Mouse (Mus musculus) neural tube, embryonic 11.5 days (tissue): Measurements from ENCODE around the gene Tada2b. TPM values are rescaled to one million over a fixed set of nuclear protein-coding genes. Genes with fewer than 3 reads are reported as not detected.

ENCODE experiments used
- ATAC-seq: fragments of 200-750 bp; cut with Nextera tagmentation; 2 replicates; pipeline ENCODE4 v1.8.0; 2017; ENCODE audit warnings: moderate number of reproducible peaks, mild to moderate bottlenecking, moderate TSS enrichment, moderate library complexity; ENCODE audit not compliant: insufficient read depth, low FRiP score, low TSS enrichment
- DNase-seq: peaks from one replicate; pipeline ENCODE4 v3.0.0-alpha.2; 2015; ENCODE audit warnings: low spot score
- H3K27ac ChIP-seq: fragments of 300-500 bp; sonication (generic); 2 replicates; pipeline ENCODE4 v1.5.1; 2014; ENCODE audit warnings: low read depth, mild to moderate bottlenecking, low read length
- H3K27me3 ChIP-seq: fragments of 300-500 bp; sonication (generic); 2 replicates; pipeline ENCODE4 v1.6.1; 2014; ENCODE audit warnings: mild to moderate bottlenecking, low read length, mixed read lengths; ENCODE audit not compliant: control insufficient read depth, insufficient read depth
- H3K36me3 ChIP-seq: fragments of 300-500 bp; sonication (generic); 2 replicates; pipeline ENCODE4 v1.6.1; 2014; ENCODE audit warnings: mild to moderate bottlenecking, low read length, moderate library complexity, mixed read lengths; ENCODE audit not compliant: control insufficient read depth, insufficient read depth
- H3K4me1 ChIP-seq: fragments of 300-500 bp; sonication (generic); 2 replicates; pipeline ENCODE4 v1.6.1; 2014; ENCODE audit warnings: low read length, mixed read lengths; ENCODE audit not compliant: control insufficient read depth, insufficient read depth
- H3K4me2 ChIP-seq: fragments of 300-500 bp; sonication (generic); 2 replicates; pipeline ENCODE4 v1.6.1; 2014; ENCODE audit warnings: low read depth, mild to moderate bottlenecking, moderate library complexity
- H3K4me3 ChIP-seq: fragments of 300-500 bp; sonication (generic); 2 replicates; pipeline ENCODE4 v1.5.1; 2014; ENCODE audit warnings: low read depth, low read length
- H3K9ac ChIP-seq: fragments of 300-500 bp; sonication (generic); 2 replicates; pipeline ENCODE4 v1.6.1; 2014; ENCODE audit warnings: mild to moderate bottlenecking, low read length
- H3K9me3 ChIP-seq: fragments of 300-500 bp; sonication (generic); 2 replicates; pipeline ENCODE4 v1.6.1; 2016; ENCODE audit warnings: low read length; ENCODE audit not compliant: control insufficient read depth
- WGBS: fragments of 180-500 bp; shearing (Covaris S2); extraction: QIAGEN DNeasy Blood & Tissue Kit; methylation state at CpG from one replicate; pipeline ENCODE4 v1.1.7; 2014; 5-methylcytosine and 5-hydroxymethylcytosine counted together
- polyA plus RNA-seq: library from polyadenylated mRNA; unstranded; fragments of >200 nt; fragmentation: Nextera tagmentation; extraction: Ambion mirVana; gene quantifications from 2 replicates; pipeline ENCODE4 v1.2.1, GENCODE M21; 2014

The Tada2b gene
- polyA plus RNA-seq, 1 experiment from 2014 or later, result 4.2 TPM

DNA sequence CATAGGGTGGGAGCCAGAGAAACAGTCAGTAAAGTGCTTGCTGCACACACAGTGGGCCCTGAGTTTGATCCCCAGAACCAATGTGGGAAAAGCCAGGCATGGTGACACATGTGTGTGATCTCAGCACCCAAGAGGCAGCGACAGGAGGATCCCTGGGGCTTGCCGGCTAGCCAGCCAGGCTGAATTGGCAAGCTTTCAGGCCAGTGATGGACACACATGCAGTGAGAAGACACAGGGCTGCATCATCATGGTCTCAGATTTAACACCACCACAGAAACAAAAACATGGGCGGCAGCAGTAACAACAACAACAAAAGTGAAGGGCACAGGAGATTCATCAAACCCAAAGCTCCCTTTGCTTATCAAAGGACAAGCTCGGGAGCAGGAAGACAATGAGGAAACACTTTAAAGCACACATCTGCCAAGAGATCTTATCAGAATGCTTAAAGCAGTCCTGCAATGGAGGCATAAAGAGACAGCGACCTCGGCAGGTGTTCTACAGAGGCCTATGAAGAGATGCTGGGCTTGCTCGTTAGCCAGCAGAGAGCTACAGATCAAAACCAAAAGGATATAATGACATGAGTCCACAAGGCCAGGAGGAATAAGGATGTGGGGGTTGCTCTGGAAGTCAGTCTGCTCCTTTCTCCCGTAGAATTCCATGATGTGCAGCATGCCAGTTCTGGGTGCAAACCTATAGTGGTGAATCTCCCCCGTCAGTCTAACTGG, 37.8 kb downstream of the Tada2b start:
- Histone ChIP-seq H3K27ac (no peak overlapping the region), H3K9me3 (no peaks in the 10 kb centered on the region), H3K4me2 (no peak overlapping the region), H3K9ac (no peak overlapping the region), H3K27me3 (no peaks in the 10 kb centered on the region), H3K4me1 (no peaks in the 10 kb centered on the region), H3K4me3 (no peak overlapping the region), H3K36me3 (no peaks in the 10 kb centered on the region)
- WGBS, result 47% methylated on average over 9 of the region's 9 CpGs
- DNase-seq (no peak), ATAC-seq (no peak)

GRCm38 (mm10) chr5:36445028-36445427, 39.1 kb downstream of the Tada2b start:
- no peaks in the 10 kb centered on the region for H3K9me3 ChIP-seq
- no peaks in the 10 kb centered on the region for H3K36me3 ChIP-seq
- H3K9ac ChIP-seq, result no peak overlapping the region
- H3K4me1 ChIP-seq, result no peaks in the 10 kb centered on the region
- no peaks in the 10 kb centered on the region for H3K27me3 ChIP-seq
- H3K4me2 ChIP-seq, result no peak overlapping the region
- 26% methylated on average over 8 of the region's 8 CpGs for WGBS
- H3K4me3 ChIP-seq, result no peak overlapping the region
- ATAC-seq, result no peak
- no peak overlapping the region for H3K27ac ChIP-seq
- DNase-seq, result no peak

DNA sequence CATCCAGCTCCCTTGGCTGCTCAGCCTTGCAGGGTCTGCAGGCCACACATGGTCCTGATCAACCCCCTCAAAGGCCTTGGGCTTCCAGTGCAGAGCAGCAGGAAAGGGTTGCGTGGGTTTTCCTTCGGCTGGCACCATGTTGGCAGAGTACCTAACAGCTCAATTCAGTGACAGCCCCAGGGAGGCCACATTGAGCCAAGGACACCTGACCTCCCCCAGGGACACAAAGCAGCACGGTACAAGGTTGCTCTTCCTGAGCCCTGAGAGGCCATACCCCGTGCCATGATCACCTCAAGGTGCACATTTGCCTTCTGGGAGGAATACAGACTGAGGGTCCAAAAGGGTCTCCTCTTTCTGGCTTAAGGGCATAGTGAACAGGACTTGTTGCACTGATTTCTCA, 39.5 kb downstream of the Tada2b start:
- no peak for DNase-seq
- H3K27ac ChIP-seq, result no peak overlapping the region

GRCm38 (mm10) chr5:36440741-36441140, 43.3 kb downstream of the Tada2b start:
- Histone ChIP-seq H3K27me3 (no peaks in the 10 kb centered on the region), H3K4me2 (no peak overlapping the region), H3K4me3 (no peak overlapping the region), H3K36me3 (no peaks in the 10 kb centered on the region), H3K27ac (no peak overlapping the region), H3K4me1 (no peaks in the 10 kb centered on the region), H3K9ac (no peak overlapping the region), H3K9me3 (no peaks in the 10 kb centered on the region)
- 70% methylated on average over 3 of the region's 3 CpGs for WGBS
- DNase-seq (no peak), ATAC-seq (no peak)

More for the DNA sequence above, 39.5 kb downstream of the Tada2b start:
- WGBS, result 57% methylated on average over 4 of the region's 4 CpGs
- Histone ChIP-seq H3K9me3 (no peaks in the 10 kb centered on the region), H3K4me1 (no peaks in the 10 kb centered on the region), H3K4me3 (no peak overlapping the region), H3K27me3 (no peaks in the 10 kb centered on the region), H3K36me3 (no peaks in the 10 kb centered on the region), H3K9ac (no peak overlapping the region), H3K4me2 (no peak overlapping the region)
- no peak for ATAC-seq

DNA sequence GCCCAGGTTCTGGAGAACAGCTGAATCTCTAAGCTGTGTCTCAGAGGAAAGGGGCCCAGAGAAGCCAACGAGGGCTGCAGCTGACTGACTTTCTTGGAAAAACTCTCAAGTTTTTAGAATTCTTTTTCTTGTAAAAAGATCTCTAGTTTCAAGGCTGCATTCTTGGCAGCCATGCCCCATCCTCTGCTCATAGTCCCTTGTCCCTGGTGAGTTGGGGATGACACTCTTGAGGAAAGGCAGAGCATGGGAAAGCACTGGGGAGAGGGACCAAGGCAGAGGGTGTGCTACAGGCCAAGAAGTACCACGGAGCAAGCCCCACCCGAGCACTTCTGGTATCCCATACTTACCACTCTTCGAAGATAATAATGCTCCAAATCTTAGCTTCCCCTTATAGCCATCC, 47.2 kb downstream of the Tada2b start:
- 79% methylated on average over 4 of the region's 4 CpGs for WGBS
- no peak overlapping the region for H3K27ac ChIP-seq

GRCm38 (mm10) chr5:36434398-36434967, 49.6 kb downstream of the Tada2b start:
- 69% methylated on average over 9 of the region's 9 CpGs for whole genome bisulfite sequencing
- H3K36me3 ChIP-seq, result no peaks in the 10 kb centered on the region
- H3K4me2 ChIP-seq, result no peak overlapping the region
- H3K27me3 ChIP-seq, result no peaks in the 10 kb centered on the region
- H3K9ac ChIP-seq, result no peak overlapping the region
- no peak overlapping the region for H3K27ac ChIP-seq
- H3K4me3 ChIP-seq, result no peak overlapping the region
- H3K4me1 ChIP-seq, result peaks cover 2% of the 10 kb centered on the region; the same call in 1 of the 2 replicates
- no peaks in the 10 kb centered on the region for H3K9me3 ChIP-seq
- DNase-seq (peak; percentile 19), ATAC-seq (no peak)

More for the DNA sequence above, 47.2 kb downstream of the Tada2b start:
- no peaks in the 10 kb centered on the region for H3K27me3 ChIP-seq
- H3K4me3 ChIP-seq, result no peak overlapping the region
- H3K4me1 ChIP-seq, result no peaks in the 10 kb centered on the region
- H3K4me2 ChIP-seq, result no peak overlapping the region
- no peak for DNase-seq
- no peaks in the 10 kb centered on the region for H3K9me3 ChIP-seq
- H3K36me3 ChIP-seq, result no peaks in the 10 kb centered on the region
- ATAC-seq, result no peak
- no peak overlapping the region for H3K9ac ChIP-seq

- H3K36me3 ChIP-seq, result no peaks in the 10 kb centered on the region
- ATAC-seq, result no peak
- H3K27ac ChIP-seq, result no peak overlapping the region
- DNase-seq, result no peak
- WGBS, result 59% methylated on average over 2 of the region's 2 CpGs
- H3K9me3 ChIP-seq, result no peaks in the 10 kb centered on the region
- no peak overlapping the region for H3K4me3 ChIP-seq
- peaks cover 2% of the 10 kb centered on the region; the same call in 1 of the 2 replicates for H3K4me1 ChIP-seq
- no peak overlapping the region for H3K9ac ChIP-seq
- no peak overlapping the region for H3K4me2 ChIP-seq
- H3K27me3 ChIP-seq, result no peaks in the 10 kb centered on the region
Measured at GRCm38 (mm10) chr5:36431711-36432110, 52.4 kb downstream of the Tada2b start.

DNA sequence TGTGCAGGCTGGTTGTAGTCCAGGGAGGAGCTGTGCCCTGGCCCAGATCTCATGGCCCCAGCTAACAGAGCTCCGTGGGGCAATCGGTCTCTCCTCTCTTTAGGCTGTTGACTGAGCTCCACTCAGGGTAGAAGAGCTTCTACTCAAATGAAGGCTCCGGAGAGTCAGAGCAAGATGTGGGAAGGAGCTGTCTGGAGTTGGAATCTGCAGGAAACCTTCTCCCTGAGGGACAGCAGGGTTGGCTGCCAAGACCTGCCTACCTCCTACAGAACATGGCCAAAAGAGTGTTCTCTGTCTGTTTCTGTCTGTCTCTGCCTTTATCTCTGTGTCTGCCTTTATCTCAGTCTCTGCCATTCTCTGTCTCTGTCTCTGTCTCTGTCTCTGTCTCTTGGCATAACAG, 54.5 kb downstream of the Tada2b start:
- no peak for DNase-seq
- WGBS, result 88% methylated on average over 3 of the region's 3 CpGs
- H3K27ac ChIP-seq, result no peak overlapping the region
- no peak overlapping the region for H3K9ac ChIP-seq
- no peaks in the 10 kb centered on the region for H3K27me3 ChIP-seq
- no peaks in the 10 kb centered on the region for H3K36me3 ChIP-seq
- no peak for ATAC-seq
- no peak overlapping the region for H3K4me3 ChIP-seq
- H3K4me1 ChIP-seq, result peaks cover 2% of the 10 kb centered on the region; the same call in 1 of the 2 replicates
- no peak overlapping the region for H3K4me2 ChIP-seq
- no peaks in the 10 kb centered on the region for H3K9me3 ChIP-seq

GRCm38 (mm10) chr5:36427831-36428230, 56.3 kb downstream of the Tada2b start:
- H3K9ac ChIP-seq, result no peak overlapping the region
- no peak for ATAC-seq
- H3K4me3 ChIP-seq, result no peak overlapping the region
- no peaks in the 10 kb centered on the region for H3K36me3 ChIP-seq
- DNase-seq, result no peak
- H3K27ac ChIP-seq, result no peak overlapping the region
- H3K9me3 ChIP-seq, result no peaks in the 10 kb centered on the region
- no peaks in the 10 kb centered on the region for H3K27me3 ChIP-seq
- WGBS, result 37% methylated on average over 11 of the region's 11 CpGs
- no peak overlapping the region for H3K4me2 ChIP-seq
- H3K4me1 ChIP-seq, result peaks cover 2% of the 10 kb centered on the region; the same call in 1 of the 2 replicates
